Mouse (Mus musculus) midbrain, embryonic 16.5 days (tissue): ENCODE results near the gene Sh2d4b. TPM values are rescaled to one million over a fixed set of nuclear protein-coding genes. Genes with fewer than 3 reads are reported as not detected.

Source experiments
- ATAC-seq: fragments of 200-750 bp; cut with Nextera tagmentation; 2 replicates; pipeline ENCODE4 v1.8.0; 2017; ENCODE audit warnings: moderate TSS enrichment
- H3K27ac ChIP-seq: fragments of 300-500 bp; sonication (generic); 2 replicates; pipeline ENCODE4 v1.5.1; 2014; ENCODE audit warnings: mild to moderate bottlenecking, low read length, mixed read lengths
- H3K27me3 ChIP-seq: fragments of 300-500 bp; sonication (generic); 2 replicates; pipeline ENCODE4 v1.6.1; 2014; ENCODE audit warnings: low read depth, low read length, mixed read lengths; ENCODE audit not compliant: control insufficient read depth, insufficient read depth
- H3K36me3 ChIP-seq: fragments of 300-500 bp; sonication (generic); 2 replicates; pipeline ENCODE4 v1.6.1; 2014; ENCODE audit warnings: mild to moderate bottlenecking, low read length, moderate library complexity, mixed read lengths; ENCODE audit not compliant: control insufficient read depth, insufficient read depth
- H3K4me1 ChIP-seq: fragments of 300-500 bp; sonication (generic); 2 replicates; pipeline ENCODE4 v1.6.1; 2014; ENCODE audit warnings: mild to moderate bottlenecking, low read length, mixed read lengths; ENCODE audit not compliant: control insufficient read depth, insufficient read depth
- H3K4me2 ChIP-seq: fragments of 300-500 bp; sonication (generic); 2 replicates; pipeline ENCODE4 v1.6.1; 2014; ENCODE audit warnings: mild to moderate bottlenecking, low read length, mixed read lengths
- H3K4me3 ChIP-seq: fragments of 300-500 bp; sonication (generic); 2 replicates; pipeline ENCODE4 v1.5.1; 2014; ENCODE audit warnings: low read depth, mild to moderate bottlenecking, low read length, moderate library complexity, mixed read lengths
- H3K9ac ChIP-seq: fragments of 300-500 bp; sonication (generic); 2 replicates; pipeline ENCODE4 v1.6.1; 2014; ENCODE audit warnings: low read depth, low read length, mixed read lengths
- H3K9me3 ChIP-seq: fragments of 300-500 bp; sonication (generic); replicated peaks from 2 replicates; pipeline ENCODE4 v1.6.1; 2014; ENCODE audit warnings: mild to moderate bottlenecking, low read length, mixed read lengths; ENCODE audit not compliant: control insufficient read depth, poor library complexity, severe bottlenecking
- WGBS: fragments of 180-500 bp; shearing (Covaris S2); extraction: QIAGEN DNeasy Blood & Tissue Kit; methylation state at CpG from one replicate; pipeline ENCODE4 v1.1.7; 2014; 5-methylcytosine and 5-hydroxymethylcytosine counted together
- polyA plus RNA-seq: library from polyadenylated mRNA; unstranded; fragments of >200 nt; fragmentation: Nextera tagmentation; extraction: Ambion mirVana; gene quantifications from 2 replicates; pipeline ENCODE4 v1.2.1, GENCODE M21; 2015

Sh2d4b gene
- 0.99 and 1.6 TPM in 2 replicates for polyA plus RNA-seq

DNA sequence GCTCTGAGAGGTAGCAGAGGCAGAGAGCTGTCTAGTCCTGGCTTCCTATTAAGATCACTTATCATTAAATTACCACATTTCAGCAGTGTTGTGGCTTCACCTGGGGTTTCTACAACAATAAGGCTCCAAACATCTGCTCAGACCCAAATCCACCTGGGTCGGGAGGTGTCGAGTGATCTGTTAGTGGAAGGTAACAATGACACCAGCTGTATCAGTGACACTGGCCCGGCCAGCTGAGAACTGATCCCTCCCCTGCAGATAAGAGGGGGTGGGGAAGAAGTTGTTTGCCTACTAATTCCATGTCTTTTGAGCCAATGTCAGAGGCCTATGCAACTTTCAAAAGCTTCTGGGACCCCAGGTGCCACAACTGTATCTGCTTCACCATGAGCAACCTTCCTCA lies at the start of gene Sh2d4b:
TSS of gene Sh2d4b (minus strand) at position 71 of the 400 bp plus-strand sequence.
- Histone ChIP-seq H3K4me2 (peak within 1 kb of the TSS; percentile 62; the same call in 1 of the 2 replicates), H3K4me3 (no peak within 1 kb of the TSS), H3K36me3 (no peaks in the 10 kb centered on the region), H3K27ac (no peak within 1 kb of the TSS), H3K9ac (no peak within 1 kb of the TSS), H3K4me1 (peaks cover 8% of the 10 kb centered on the region), H3K27me3 (no peaks in the 10 kb centered on the region), H3K9me3 (no peaks in the 10 kb centered on the region)
- no peak for ATAC-seq
- WGBS = 70% methylated on average over 3 of the region's 3 CpGs

GRCm38 (mm10) chr14:40942429-40942828 lies 49.4 kb upstream of the Sh2d4b start:
- no peak overlapping the region for H3K4me2 ChIP-seq
- no peak overlapping the region for H3K27ac ChIP-seq
- no peaks in the 10 kb centered on the region for H3K36me3 ChIP-seq
- no peaks in the 10 kb centered on the region for H3K27me3 ChIP-seq
- ATAC-seq = no peak
- no peak overlapping the region for H3K4me3 ChIP-seq
- WGBS = 94% methylated on average over 2 of the region's 2 CpGs
- no peak overlapping the region for H3K9ac ChIP-seq
- H3K4me1 ChIP-seq = no peaks in the 10 kb centered on the region
- H3K9me3 ChIP-seq = no peaks in the 10 kb centered on the region

GRCm38 (mm10) chr14:40938380-40938987 lies 45.4 kb upstream of the Sh2d4b start:
- no peaks in the 10 kb centered on the region for H3K4me1 ChIP-seq
- H3K27ac ChIP-seq = no peak overlapping the region
- H3K4me3 ChIP-seq = no peak overlapping the region
- no peak overlapping the region for H3K4me2 ChIP-seq
- no peak overlapping the region for H3K9ac ChIP-seq
- no peak for ATAC-seq
- WGBS = 87% methylated on average over 11 of the region's 11 CpGs
- no peaks in the 10 kb centered on the region for H3K36me3 ChIP-seq
- no peaks in the 10 kb centered on the region for H3K27me3 ChIP-seq
- no peaks in the 10 kb centered on the region for H3K9me3 ChIP-seq

- Histone ChIP-seq H3K4me3 (no peak overlapping the region), H3K27ac (no peak overlapping the region), H3K9me3 (no peaks in the 10 kb centered on the region), H3K27me3 (no peaks in the 10 kb centered on the region), H3K4me1 (no peaks in the 10 kb centered on the region), H3K9ac (no peak overlapping the region), H3K36me3 (no peaks in the 10 kb centered on the region), H3K4me2 (no peak overlapping the region)
- no peak for ATAC-seq
- 64% methylated on average over 4 of the region's 4 CpGs for WGBS
Measured at GRCm38 (mm10) chr14:40937052-40937451, 44.0 kb upstream of the Sh2d4b start.

GRCm38 (mm10) chr14:40935481-40935880 lies 42.4 kb upstream of the Sh2d4b start:
- Histone ChIP-seq H3K36me3 (no peaks in the 10 kb centered on the region), H3K9me3 (no peaks in the 10 kb centered on the region), H3K27ac (no peak overlapping the region), H3K4me1 (no peaks in the 10 kb centered on the region), H3K4me3 (no peak overlapping the region), H3K27me3 (no peaks in the 10 kb centered on the region), H3K4me2 (no peak overlapping the region), H3K9ac (no peak overlapping the region)
- WGBS = 97% methylated on average over 1 of the region's 1 CpGs
- ATAC-seq = no peak

- H3K4me3 ChIP-seq = no peak overlapping the region
- H3K9me3 ChIP-seq = no peaks in the 10 kb centered on the region
- no peaks in the 10 kb centered on the region for H3K27me3 ChIP-seq
- no peak overlapping the region for H3K9ac ChIP-seq
- no peak overlapping the region for H3K4me2 ChIP-seq
- H3K36me3 ChIP-seq = no peaks in the 10 kb centered on the region
- no peaks in the 10 kb centered on the region for H3K4me1 ChIP-seq
- 78% methylated on average over 2 of the region's 2 CpGs for WGBS
- no peak for ATAC-seq
- no peak overlapping the region for H3K27ac ChIP-seq
Measured at GRCm38 (mm10) chr14:40935054-40935453, 42.0 kb upstream of the Sh2d4b start.

- ATAC-seq = no peak
- Histone ChIP-seq H3K36me3 (no peaks in the 10 kb centered on the region), H3K9ac (no peak overlapping the region)
Measured at GRCm38 (mm10) chr14:40933328-40933727, 40.3 kb upstream of the Sh2d4b start.

GRCm38 (mm10) chr14:40932225-40932624 lies 39.2 kb upstream of the Sh2d4b start:
- H3K9me3 ChIP-seq = no peaks in the 10 kb centered on the region
- H3K4me3 ChIP-seq = no peak overlapping the region
- H3K36me3 ChIP-seq = no peaks in the 10 kb centered on the region
- H3K9ac ChIP-seq = no peak overlapping the region
- no peak for ATAC-seq
- H3K27me3 ChIP-seq = no peaks in the 10 kb centered on the region
- 0 out of 2 replicates have a peak, but pooled peaks cover 2% of the 10 kb centered on the region for H3K4me1 ChIP-seq
- H3K27ac ChIP-seq = no peak overlapping the region
- no peak overlapping the region for H3K4me2 ChIP-seq
- 89% methylated on average over 9 of the region's 9 CpGs for WGBS

More at GRCm38 (mm10) chr14:40933328-40933727, 40.3 kb upstream of the Sh2d4b start:
- H3K4me1 ChIP-seq = 0 out of 2 replicates have a peak, but pooled peaks cover 2% of the 10 kb centered on the region
- H3K4me3 ChIP-seq = no peak overlapping the region
- no peaks in the 10 kb centered on the region for H3K9me3 ChIP-seq
- H3K4me2 ChIP-seq = no peak overlapping the region
- H3K27ac ChIP-seq = no peak overlapping the region
- 91% methylated on average over 7 of the region's 7 CpGs for WGBS
- no peaks in the 10 kb centered on the region for H3K27me3 ChIP-seq

GRCm38 (mm10) chr14:40931115-40931829 lies 38.2 kb upstream of the Sh2d4b start:
- no peak overlapping the region for H3K27ac ChIP-seq
- H3K9ac ChIP-seq = no peak overlapping the region
- no peak for ATAC-seq
- 62% methylated on average over 3 of the region's 3 CpGs for WGBS
- 0 out of 2 replicates have a peak, but pooled peaks cover 2% of the 10 kb centered on the region for H3K4me1 ChIP-seq
- H3K27me3 ChIP-seq = no peaks in the 10 kb centered on the region
- H3K9me3 ChIP-seq = no peaks in the 10 kb centered on the region
- no peaks in the 10 kb centered on the region for H3K36me3 ChIP-seq
- H3K4me2 ChIP-seq = no peak overlapping the region
- no peak overlapping the region for H3K4me3 ChIP-seq
